Mouse (Mus musculus) forebrain, embryonic 10.5 days (tissue): ENCODE measurements around the gene Dnase2b. TPM values are rescaled to one million over a fixed set of nuclear protein-coding genes. Genes with fewer than 3 reads are reported as not detected.

Experiments used
- DNase-seq: peaks from one replicate; pipeline ENCODE4 v3.0.0-alpha.2; 2017; ENCODE audit warnings: low spot score; ENCODE audit errors: extremely low spot score
- H3K27ac ChIP-seq: fragments of 300-500 bp; sonication (generic); 2 replicates; pipeline ENCODE4 v1.5.1; 2016; ENCODE audit warnings: mild to moderate bottlenecking
- H3K27me3 ChIP-seq: fragments of 300-500 bp; sonication (generic); 2 replicates; pipeline ENCODE4 v1.6.1; 2016; ENCODE audit warnings: mild to moderate bottlenecking; ENCODE audit not compliant: poor library complexity, severe bottlenecking
- H3K36me3 ChIP-seq: fragments of 300-500 bp; sonication (generic); replicated peaks from 2 replicates; pipeline ENCODE4 v1.6.1; 2016; ENCODE audit warnings: mild to moderate bottlenecking, moderate library complexity
- H3K4me1 ChIP-seq: fragments of 300-500 bp; sonication (generic); 2 replicates; pipeline ENCODE4 v1.6.1; 2016
- H3K4me3 ChIP-seq: fragments of 300-500 bp; sonication (generic); 2 replicates; pipeline ENCODE4 v1.5.1; 2016; ENCODE audit warnings: mild to moderate bottlenecking, moderate library complexity
- H3K9me3 ChIP-seq: fragments of 300-500 bp; sonication (generic); 2 replicates; pipeline ENCODE4 v1.6.1; 2016; ENCODE audit warnings: mild to moderate bottlenecking, moderate library complexity
- WGBS: fragments of 180-500 bp; shearing (Covaris S2); methylation state at CpG from one replicate; pipeline ENCODE4 v1.1.7; 2016; 5-methylcytosine and 5-hydroxymethylcytosine counted together
- polyA plus RNA-seq: library from polyadenylated mRNA; unstranded; fragments of >200 nt; fragmentation: Nextera tagmentation; extraction: Ambion mirVana; gene quantifications from 2 replicates; pipeline ENCODE4 v1.2.1, GENCODE M21; 2016

Gene Dnase2b
- polyA plus RNA-seq, 1 experiment from 2014 or later: not detected

DNA sequence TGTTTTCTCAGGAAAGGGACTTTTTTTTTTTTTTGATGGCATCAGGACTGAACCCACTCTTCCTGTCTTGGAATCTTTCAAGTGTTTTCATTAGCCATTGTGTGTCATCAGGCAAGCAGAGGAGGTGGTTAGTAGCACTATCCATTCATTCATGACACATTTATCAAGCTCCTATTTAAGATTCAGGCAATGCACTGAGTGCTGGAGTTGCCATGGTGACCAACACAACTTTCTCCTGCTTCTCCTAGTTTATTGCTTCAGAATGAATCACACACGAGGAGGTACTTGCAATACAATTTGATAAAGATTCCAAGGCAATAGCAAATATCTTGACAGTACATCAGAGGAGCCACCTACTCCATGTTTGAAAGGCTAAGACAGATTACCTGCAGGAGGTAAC lies 8.0 kb downstream of the Dnase2b start:
- Histone ChIP-seq H3K27ac (no peak overlapping the region), H3K4me3 (no peak overlapping the region), H3K4me1 (peaks cover 5% of the 10 kb centered on the region; the same call in 1 of the 2 replicates), H3K27me3 (no peaks in the 10 kb centered on the region), H3K9me3 (no peaks in the 10 kb centered on the region), H3K36me3 (no peaks in the 10 kb centered on the region)
- no peak for DNase-seq
- WGBS: 71% methylated on average over 1 of the region's 1 CpGs

- Histone ChIP-seq H3K27ac (no peak overlapping the region), H3K4me1 (peaks cover 8% of the 10 kb centered on the region; the same call in 1 of the 2 replicates), H3K36me3 (no peaks in the 10 kb centered on the region), H3K4me3 (no peak overlapping the region), H3K27me3 (no peaks in the 10 kb centered on the region), H3K9me3 (no peaks in the 10 kb centered on the region)
- DNase-seq: no peak
- 87% methylated on average over 9 of the region's 9 CpGs for WGBS
These were observed 10.7 kb downstream of the Dnase2b start for GRCm38 (mm10) chr3:146604647-146605046.

- no peaks in the 10 kb centered on the region for H3K27me3 ChIP-seq
- H3K9me3 ChIP-seq: no peaks in the 10 kb centered on the region
- DNase-seq: no peak
- H3K36me3 ChIP-seq: no peaks in the 10 kb centered on the region
- no peak overlapping the region for H3K27ac ChIP-seq
- no peak overlapping the region for H3K4me3 ChIP-seq
- peaks cover 7% of the 10 kb centered on the region; the same call in 1 of the 2 replicates for H3K4me1 ChIP-seq
- 95% methylated on average over 3 of the region's 3 CpGs for WGBS
These were observed 12.9 kb downstream of the Dnase2b start for GRCm38 (mm10) chr3:146602531-146602930.

- no peaks in the 10 kb centered on the region for H3K36me3 ChIP-seq
- 88% methylated on average over 2 of the region's 2 CpGs for WGBS
- 0 out of 2 replicates have a peak, but pooled peaks cover 3% of the 10 kb centered on the region for H3K4me1 ChIP-seq
- H3K27me3 ChIP-seq: no peaks in the 10 kb centered on the region
- H3K4me3 ChIP-seq: no peak overlapping the region
- H3K9me3 ChIP-seq: no peaks in the 10 kb centered on the region
- no peak for DNase-seq
- no peak overlapping the region for H3K27ac ChIP-seq
These were observed 14.2 kb downstream of the Dnase2b start for GRCm38 (mm10) chr3:146601205-146601604.

GRCm38 (mm10) chr3:146599198-146599900 lies 16.0 kb downstream of the Dnase2b start:
- 92% methylated on average over 6 of the region's 6 CpGs for WGBS
- Histone ChIP-seq H3K4me1 (0 out of 2 replicates have a peak, but pooled peaks cover 3% of the 10 kb centered on the region), H3K36me3 (no peaks in the 10 kb centered on the region), H3K27ac (no peak overlapping the region), H3K4me3 (no peak overlapping the region), H3K27me3 (no peaks in the 10 kb centered on the region), H3K9me3 (no peaks in the 10 kb centered on the region)
- no peak for DNase-seq

DNA sequence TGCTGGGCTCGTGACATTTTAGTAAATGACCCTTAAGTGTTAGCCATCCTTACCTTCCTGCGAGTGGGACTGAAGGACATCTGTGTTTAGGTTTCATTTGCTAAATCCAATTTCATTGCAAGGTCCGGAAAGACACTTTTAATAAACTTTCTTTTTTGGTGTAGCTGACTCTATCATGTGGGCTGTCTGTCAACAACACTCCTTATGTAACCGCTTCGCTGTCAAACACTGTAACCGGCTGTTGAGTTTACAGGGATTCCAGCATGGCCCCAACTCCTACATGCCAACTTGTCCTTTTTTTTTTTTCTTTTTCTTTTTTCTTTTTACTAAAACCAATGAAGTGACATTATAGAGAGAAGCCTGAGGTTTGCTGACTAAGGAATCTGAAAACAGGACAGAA lies 17.0 kb downstream of the Dnase2b start:
- 95% methylated on average over 6 of the region's 6 CpGs for WGBS
- Histone ChIP-seq H3K27me3 (no peaks in the 10 kb centered on the region), H3K4me3 (no peak overlapping the region), H3K36me3 (no peaks in the 10 kb centered on the region), H3K9me3 (no peaks in the 10 kb centered on the region), H3K4me1 (0 out of 2 replicates have a peak, but pooled peaks cover 3% of the 10 kb centered on the region), H3K27ac (no peak overlapping the region)
- DNase-seq: no peak

- Histone ChIP-seq H3K27ac (no peak overlapping the region), H3K9me3 (no peaks in the 10 kb centered on the region), H3K27me3 (no peaks in the 10 kb centered on the region), H3K4me1 (0 out of 2 replicates have a peak, but pooled peaks cover 3% of the 10 kb centered on the region), H3K36me3 (no peaks in the 10 kb centered on the region), H3K4me3 (no peak overlapping the region)
- DNase-seq: no peak
- 88% methylated on average over 7 of the region's 7 CpGs for WGBS
These were observed 18.5 kb downstream of the Dnase2b start for GRCm38 (mm10) chr3:146596864-146597263.

- Histone ChIP-seq H3K27me3 (no peaks in the 10 kb centered on the region), H3K4me1 (0 out of 2 replicates have a peak, but pooled peaks cover 3% of the 10 kb centered on the region), H3K27ac (no peak overlapping the region), H3K9me3 (no peaks in the 10 kb centered on the region), H3K36me3 (no peaks in the 10 kb centered on the region), H3K4me3 (no peak overlapping the region)
- WGBS: 92% methylated on average over 8 of the region's 8 CpGs
- DNase-seq: no peak
These were observed 19.0 kb downstream of the Dnase2b start for GRCm38 (mm10) chr3:146596387-146596786.

DNA sequence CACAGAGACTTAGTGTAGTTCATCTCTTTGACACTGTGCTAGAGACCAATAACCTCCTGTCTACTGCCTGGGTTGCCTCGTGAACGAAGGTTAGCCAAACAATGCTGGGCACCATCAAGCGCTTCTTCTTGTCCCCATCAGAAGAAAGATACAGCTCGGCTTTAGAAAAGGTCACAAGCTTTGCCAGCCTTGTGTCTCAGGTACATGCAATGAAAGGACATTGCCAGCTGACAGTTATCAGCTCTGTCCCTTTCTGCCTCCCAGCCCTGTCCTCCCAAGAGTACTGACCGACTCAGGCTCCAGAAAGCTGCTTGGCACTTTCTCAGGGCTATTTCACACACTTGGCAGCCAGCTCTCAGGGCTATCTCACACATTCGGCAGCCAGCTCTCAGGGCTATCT lies 20.0 kb downstream of the Dnase2b start:
- no peak for DNase-seq
- Histone ChIP-seq H3K4me3 (no peak overlapping the region), H3K9me3 (no peaks in the 10 kb centered on the region), H3K4me1 (0 out of 2 replicates have a peak, but pooled peaks cover 3% of the 10 kb centered on the region), H3K27ac (no peak overlapping the region), H3K36me3 (no peaks in the 10 kb centered on the region), H3K27me3 (no peaks in the 10 kb centered on the region)
- WGBS: 89% methylated on average over 6 of the region's 6 CpGs

DNA sequence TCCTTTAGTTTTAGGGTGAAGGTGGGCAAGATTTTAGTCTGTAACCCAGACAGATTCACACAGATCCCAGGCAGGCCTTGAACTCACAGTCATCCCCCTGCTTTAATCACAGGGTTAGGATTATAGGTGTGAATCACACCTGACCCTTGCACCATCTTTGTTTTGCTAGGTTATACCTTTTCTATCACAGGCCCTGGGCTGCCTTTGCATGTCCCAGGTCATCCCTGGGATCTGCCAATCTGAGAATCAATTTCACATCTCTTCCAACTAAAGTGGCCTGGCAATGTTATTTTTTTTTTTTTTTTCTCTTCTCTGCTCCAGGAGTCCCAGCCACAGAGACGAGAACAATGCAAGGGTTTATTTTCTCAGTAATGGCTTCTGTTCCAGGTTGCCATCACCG lies 23.8 kb downstream of the Dnase2b start:
- H3K4me3 ChIP-seq: no peak overlapping the region
- no peaks in the 10 kb centered on the region for H3K36me3 ChIP-seq
- H3K9me3 ChIP-seq: no peaks in the 10 kb centered on the region
- DNase-seq: no peak
- no peak overlapping the region for H3K27ac ChIP-seq
- H3K4me1 ChIP-seq: no peaks in the 10 kb centered on the region
- H3K27me3 ChIP-seq: no peaks in the 10 kb centered on the region
- WGBS: 69% methylated on average over 2 of the region's 2 CpGs

DNA sequence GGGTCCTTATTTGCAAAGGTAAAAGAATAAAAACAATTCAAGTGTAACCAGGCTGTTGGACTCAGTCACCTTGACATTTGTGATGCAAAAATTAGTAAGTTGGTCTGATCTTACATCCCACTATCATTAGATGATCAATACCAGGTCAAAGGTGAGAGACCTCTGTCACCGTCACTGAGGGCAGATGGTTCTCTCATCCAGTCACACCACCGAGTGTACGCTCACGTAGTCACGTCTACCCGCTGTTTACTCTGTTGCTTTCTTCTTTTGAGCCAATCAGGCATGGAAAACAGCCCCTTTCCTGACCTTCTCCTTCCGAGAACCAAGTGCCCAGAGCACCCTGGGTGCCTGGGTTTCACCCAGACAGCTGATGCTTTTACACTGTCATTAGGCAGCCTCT lies 24.2 kb downstream of the Dnase2b start:
- no peak for DNase-seq
- H3K27me3 ChIP-seq: no peaks in the 10 kb centered on the region
- H3K36me3 ChIP-seq: no peaks in the 10 kb centered on the region
- no peaks in the 10 kb centered on the region for H3K9me3 ChIP-seq
- H3K4me3 ChIP-seq: no peak overlapping the region
- no peak overlapping the region for H3K27ac ChIP-seq
- 89% methylated on average over 7 of the region's 7 CpGs for WGBS
- no peaks in the 10 kb centered on the region for H3K4me1 ChIP-seq

DNA sequence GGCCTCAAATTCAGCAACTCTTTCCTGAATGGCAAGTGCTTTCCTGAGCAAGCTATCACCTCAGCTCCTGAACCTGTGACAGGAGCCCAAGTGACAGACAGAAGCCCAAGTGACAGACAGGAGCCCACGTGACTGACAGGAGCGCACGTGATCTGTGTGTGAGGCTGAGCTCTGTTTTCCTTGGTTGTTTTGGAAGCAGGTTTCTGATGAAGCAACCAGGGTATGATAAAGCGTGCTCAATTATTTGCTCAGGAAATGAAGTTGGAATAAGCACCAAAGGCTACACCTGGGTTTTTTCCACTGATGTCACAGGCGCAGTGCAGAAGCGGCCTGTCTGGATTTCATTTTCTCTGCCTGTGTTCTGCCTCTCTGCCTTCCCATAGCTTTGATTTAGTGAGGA lies 25.9 kb downstream of the Dnase2b start:
- H3K9me3 ChIP-seq: no peaks in the 10 kb centered on the region
- no peaks in the 10 kb centered on the region for H3K36me3 ChIP-seq
- no peak overlapping the region for H3K27ac ChIP-seq
- no peak overlapping the region for H3K4me3 ChIP-seq
- 91% methylated on average over 6 of the region's 6 CpGs for WGBS
- no peaks in the 10 kb centered on the region for H3K4me1 ChIP-seq
- H3K27me3 ChIP-seq: no peaks in the 10 kb centered on the region
- no peak for DNase-seq

DNA sequence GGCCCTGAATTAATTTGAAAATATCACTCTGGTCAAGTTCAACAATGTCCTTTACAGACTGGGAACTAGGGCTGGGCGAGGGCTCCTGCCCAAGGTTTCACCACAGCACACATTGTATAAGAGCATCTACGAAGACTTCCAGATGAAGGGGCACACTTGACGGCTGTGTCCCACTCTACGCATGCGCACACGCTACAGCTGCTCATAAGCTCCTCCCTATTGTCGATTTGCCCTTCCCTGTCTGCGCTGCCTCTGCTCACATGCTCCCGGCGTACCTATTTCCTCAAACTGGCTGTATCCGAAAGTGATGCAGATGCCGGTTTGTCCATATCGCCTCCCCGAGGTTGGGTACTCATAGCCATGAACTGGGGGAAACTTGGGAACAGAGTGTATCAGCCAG lies 28.8 kb downstream of the Dnase2b start:
- no peaks in the 10 kb centered on the region for H3K27me3 ChIP-seq
- no peaks in the 10 kb centered on the region for H3K36me3 ChIP-seq
- 93% methylated on average over 14 of the region's 14 CpGs for WGBS
- H3K4me3 ChIP-seq: no peak overlapping the region
- no peak overlapping the region for H3K27ac ChIP-seq
- no peak for DNase-seq
- no peaks in the 10 kb centered on the region for H3K4me1 ChIP-seq
- H3K9me3 ChIP-seq: no peaks in the 10 kb centered on the region
